Mouse (Mus musculus): ENCODE data around the gene Hdlbp. TPM values are rescaled to one million over a fixed set of nuclear protein-coding genes. Genes with fewer than 3 reads are reported as not detected.
"Not testable (repeated sequence)": the region's sequence is repeated elsewhere in the genome, so short reads cannot be mapped to it uniquely, and the experiment has no call there.

The Hdlbp gene
- 106 and 131 TPM in 2 replicates for polyA plus RNA-seq (2015; fragmentation: Nextera tagmentation; extraction: Ambion mirVana)

GRCm38 (mm10) chr1:93478586-93479475 is at the start of gene Hdlbp:
Gene Hdlbp, minus strand, starts transcription at chr1:93478815.
- Histone ChIP-seq H3K27me3 (ENCODE audit: insufficient read depth, low read length) (no peaks in the 10 kb centered on the region), H3K4me3 (ENCODE audit: low read depth, low read length) (peak within 1 kb of the TSS; percentile 93), H3K36me3 (replicated peaks; ENCODE audit: insufficient read depth, low read length) (0 out of 2 replicates have a peak, but pooled peaks cover 2% of the 10 kb centered on the region), H3K4me1 (ENCODE audit: insufficient read depth) (peaks cover 11% of the 10 kb centered on the region), H3K4me2 (ENCODE audit: low read depth, low read length) (peak within 1 kb of the TSS; percentile 87), H3K9ac (replicated peaks) (peak within 1 kb of the TSS; percentile 88), H3K9me3 (ENCODE audit: low read length) (no peaks in the 10 kb centered on the region), H3K27ac (ENCODE audit: low read depth) (peak within 1 kb of the TSS; percentile 98)
- TF ChIP-seq EP300 (IDR thresholded peaks at IDR 0.05; ENCODE audit: low read depth) (no peak; the same call in 1 of the 2 replicates), CTCF (IDR thresholded peaks at IDR 0.05; ENCODE audit: low read depth) (no peak)
- ATAC-seq (peak; percentile 88), DNase-seq (peak; percentile 99)
- under 1% methylated on average over 74 of the region's 74 CpGs for WGBS (ENCODE audit: insufficient replicate concordance)

GRCm38 (mm10) chr1:93522325-93522724 is 43.7 kb upstream of the Hdlbp start:
- 78% methylated on average over 1 of the region's 1 CpGs for WGBS (ENCODE audit: insufficient replicate concordance)
- H3K9ac ChIP-seq (replicated peaks): no peak overlapping the region
- TF ChIP-seq EP300 (IDR thresholded peaks at IDR 0.05; ENCODE audit: low read depth) (no peak), CTCF (IDR thresholded peaks at IDR 0.05; ENCODE audit: low read depth) (no peak)
- H3K27ac ChIP-seq (ENCODE audit: low read depth): peak overlapping the region; percentile 46; the same call in 1 of the 2 replicates
- ATAC-seq: no peak
- no peak overlapping the region for H3K4me2 ChIP-seq (ENCODE audit: low read depth, low read length)
- H3K27me3 ChIP-seq (ENCODE audit: insufficient read depth, low read length): no peaks in the 10 kb centered on the region
- H3K4me3 ChIP-seq (ENCODE audit: low read depth, low read length): no peak overlapping the region
- peaks cover 2% of the 10 kb centered on the region; the same call in 1 of the 2 replicates for H3K4me1 ChIP-seq (ENCODE audit: insufficient read depth)
- no peaks in the 10 kb centered on the region for H3K9me3 ChIP-seq (ENCODE audit: low read length)
- no peaks in the 10 kb centered on the region for H3K36me3 ChIP-seq (replicated peaks; ENCODE audit: insufficient read depth, low read length)
- DNase-seq: no peak

GRCm38 (mm10) chr1:93521491-93521890 is 42.9 kb upstream of the Hdlbp start:
- no peak for TF ChIP-seq EP300 (IDR thresholded peaks at IDR 0.05; ENCODE audit: low read depth)
- TF ChIP-seq CTCF (IDR thresholded peaks at IDR 0.05; ENCODE audit: low read depth): no peak
- no peak overlapping the region for H3K9ac ChIP-seq (replicated peaks)
- H3K4me1 ChIP-seq (ENCODE audit: insufficient read depth): peaks cover 2% of the 10 kb centered on the region; the same call in 1 of the 2 replicates
- H3K27ac ChIP-seq (ENCODE audit: low read depth): peak overlapping the region; percentile 46
- 55% methylated on average over 2 of the region's 2 CpGs for WGBS (ENCODE audit: insufficient replicate concordance)
- ATAC-seq: peak; percentile 92
- H3K27me3 ChIP-seq (ENCODE audit: insufficient read depth, low read length): no peaks in the 10 kb centered on the region
- H3K4me3 ChIP-seq (ENCODE audit: low read depth, low read length): no peak overlapping the region
- DNase-seq: peak; percentile 19
- H3K36me3 ChIP-seq (replicated peaks; ENCODE audit: insufficient read depth, low read length): no peaks in the 10 kb centered on the region
- no peaks in the 10 kb centered on the region for H3K9me3 ChIP-seq (ENCODE audit: low read length)
- no peak overlapping the region for H3K4me2 ChIP-seq (ENCODE audit: low read depth, low read length)

GRCm38 (mm10) chr1:93513221-93513620 is 34.6 kb upstream of the Hdlbp start:
- H3K4me3 ChIP-seq (ENCODE audit: low read depth, low read length): peak overlapping the region; percentile 64; the same call in 1 of the 2 replicates
- ATAC-seq: no peak
- H3K4me2 ChIP-seq (ENCODE audit: low read depth, low read length): peak overlapping the region; percentile 93
- H3K9me3 ChIP-seq (ENCODE audit: low read length): no peaks in the 10 kb centered on the region
- H3K27ac ChIP-seq (ENCODE audit: low read depth): no peak overlapping the region
- no peak overlapping the region for H3K9ac ChIP-seq (replicated peaks)
- 82% methylated on average over 14 of the region's 14 CpGs for WGBS (ENCODE audit: insufficient replicate concordance)
- no peak for TF ChIP-seq CTCF (IDR thresholded peaks at IDR 0.05; ENCODE audit: low read depth)
- no peak for TF ChIP-seq EP300 (IDR thresholded peaks at IDR 0.05; ENCODE audit: low read depth)
- peaks cover 18% of the 10 kb centered on the region for H3K4me1 ChIP-seq (ENCODE audit: insufficient read depth)
- H3K27me3 ChIP-seq (ENCODE audit: insufficient read depth, low read length): no peaks in the 10 kb centered on the region
- no peak for DNase-seq
- peaks cover 4% of the 10 kb centered on the region; the same call in 1 of the 2 replicates for H3K36me3 ChIP-seq (replicated peaks; ENCODE audit: insufficient read depth, low read length)

DNA sequence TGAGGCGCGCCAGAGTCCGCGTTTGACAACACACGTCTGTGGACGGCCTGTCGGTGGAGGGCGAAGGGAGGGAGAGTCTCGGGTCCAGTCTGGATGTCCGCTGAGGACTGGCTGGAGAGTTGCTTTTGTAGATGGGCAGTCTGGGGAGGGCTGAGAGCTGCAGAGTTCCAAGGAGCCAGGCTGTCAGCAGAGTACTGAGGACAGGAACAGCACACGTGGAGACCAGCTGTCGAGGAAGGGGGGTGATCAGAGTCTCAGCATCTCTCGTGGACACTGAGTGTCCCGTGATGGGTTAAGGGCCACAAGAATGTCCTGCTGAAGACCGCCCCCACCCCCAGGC is 33.7 kb upstream of the Hdlbp start:
- no peak for DNase-seq
- WGBS (ENCODE audit: insufficient replicate concordance): 10% methylated on average over 15 of the region's 15 CpGs
- Histone ChIP-seq H3K27me3 (ENCODE audit: insufficient read depth, low read length) (no peaks in the 10 kb centered on the region), H3K4me1 (ENCODE audit: insufficient read depth) (peaks cover 18% of the 10 kb centered on the region), H3K4me2 (ENCODE audit: low read depth, low read length) (peak overlapping the region; percentile 93), H3K9me3 (ENCODE audit: low read length) (no peaks in the 10 kb centered on the region), H3K27ac (ENCODE audit: low read depth) (peak overlapping the region; percentile 78), H3K9ac (replicated peaks) (peak overlapping the region; percentile 76), H3K36me3 (replicated peaks; ENCODE audit: insufficient read depth, low read length) (peaks cover 7% of the 10 kb centered on the region; the same call in 1 of the 2 replicates), H3K4me3 (ENCODE audit: low read depth, low read length) (peak overlapping the region; percentile 64)
- TF ChIP-seq EP300 (IDR thresholded peaks at IDR 0.05; ENCODE audit: low read depth) (no peak), CTCF (IDR thresholded peaks at IDR 0.05; ENCODE audit: low read depth) (no peak)
- ATAC-seq: peak; percentile 21

DNA sequence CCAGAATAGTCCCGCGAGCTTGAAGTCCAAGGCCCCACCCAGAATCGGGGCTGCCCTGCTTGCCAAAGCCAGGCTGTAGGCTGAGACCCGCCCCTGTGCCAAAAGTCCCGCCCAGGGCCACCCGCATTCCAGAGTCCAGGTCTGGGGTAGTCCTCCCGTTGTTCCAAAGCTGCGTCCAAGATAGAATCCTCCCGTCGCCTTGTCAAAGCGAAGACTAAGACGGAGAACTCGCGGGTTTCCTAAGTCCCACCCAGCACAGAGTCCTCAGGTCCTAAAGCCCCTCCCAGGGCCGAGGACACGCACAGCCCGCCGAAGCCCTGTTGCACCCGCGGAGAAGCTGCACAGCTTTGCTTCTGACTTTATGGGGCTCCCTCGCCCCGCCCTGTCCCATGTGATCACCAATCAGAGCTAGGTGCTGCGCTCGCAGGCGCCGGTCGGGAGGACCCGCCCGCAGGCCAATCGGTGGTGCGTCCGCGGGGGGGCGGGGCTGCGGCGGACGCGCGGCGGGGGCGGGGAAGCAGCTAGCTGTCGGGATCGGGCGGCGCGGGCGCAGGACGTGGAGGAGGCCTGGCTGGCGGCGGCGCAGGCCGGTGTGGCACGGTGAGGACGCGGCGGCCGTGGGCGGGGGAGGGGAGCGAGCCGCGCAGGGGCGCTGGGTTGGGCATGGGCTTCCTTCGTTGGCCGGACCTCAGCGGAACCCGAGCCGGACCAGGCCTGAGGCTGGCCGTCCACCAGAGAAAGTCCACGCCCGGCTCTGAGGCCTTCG is 33.2 kb upstream of the Hdlbp start, which contains the start of gene Farp2:
Gene Farp2, plus strand, starts transcription at position 495 of the 766 bp plus-strand sequence.
- Histone ChIP-seq H3K9ac (replicated peaks) (peak within 1 kb of the TSS; percentile 76), H3K36me3 (replicated peaks; ENCODE audit: insufficient read depth, low read length) (peaks cover 10% of the 10 kb centered on the region), H3K9me3 (ENCODE audit: low read length) (no peaks in the 10 kb centered on the region), H3K4me2 (ENCODE audit: low read depth, low read length) (peak within 1 kb of the TSS; percentile 93), H3K27ac (ENCODE audit: low read depth) (peak within 1 kb of the TSS; percentile 80), H3K4me3 (ENCODE audit: low read depth, low read length) (peak within 1 kb of the TSS; percentile 64), H3K27me3 (ENCODE audit: insufficient read depth, low read length) (no peaks in the 10 kb centered on the region), H3K4me1 (ENCODE audit: insufficient read depth) (peaks cover 18% of the 10 kb centered on the region)
- DNase-seq (peak; percentile 97), ATAC-seq (peak; percentile 98)
- TF ChIP-seq EP300 (IDR thresholded peaks at IDR 0.05; ENCODE audit: low read depth) (peak; percentile 39; the same call in 1 of the 2 replicates), CTCF (IDR thresholded peaks at IDR 0.05; ENCODE audit: low read depth) (no peak)
- WGBS (ENCODE audit: insufficient replicate concordance): 0% methylated on average over 64 of the region's 71 CpGs

GRCm38 (mm10) chr1:93508576-93508975 is 30.0 kb upstream of the Hdlbp start:
- Histone ChIP-seq H3K4me1 (ENCODE audit: insufficient read depth) (peaks cover 16% of the 10 kb centered on the region), H3K36me3 (replicated peaks; ENCODE audit: insufficient read depth, low read length) (peaks cover 33% of the 10 kb centered on the region)
- H3K9me3 ChIP-seq (ENCODE audit: low read length); H3K27ac ChIP-seq (ENCODE audit: low read depth); H3K27me3 ChIP-seq (ENCODE audit: insufficient read depth, low read length); DNase-seq; H3K4me2 ChIP-seq (ENCODE audit: low read depth, low read length); H3K9ac ChIP-seq (replicated peaks); ATAC-seq; H3K4me3 ChIP-seq (ENCODE audit: low read depth, low read length): not testable (repeated sequence)
- 50% methylated on average over 1 of the region's 1 CpGs for WGBS (ENCODE audit: insufficient replicate concordance)
